Mouse (Mus musculus): ENCODE results near the gene Gtf3a. TPM values are rescaled to one million over a fixed set of nuclear protein-coding genes. Genes with fewer than 3 reads are reported as not detected.
A peak's percentile ranks its signal among the peaks of the same experiment; 100 is the strongest.
"Not testable (repeated sequence)": the region's sequence is repeated elsewhere in the genome, so short reads cannot be mapped to it uniquely, and the experiment has no call there.

Gene Gtf3a
- polyA plus RNA-seq, 1 experiment from 2014 or later, result 99.9 TPM

GRCm38 (mm10) chr5:146940219-146940618 is 8.2 kb upstream of the Gtf3a start:
- no peak overlapping the region for H3K27ac ChIP-seq
- H3K36me3 ChIP-seq, result no peaks in the 10 kb centered on the region
- ATAC-seq, result peak; percentile 52; the same call in 1 of the 2 replicates
- no peak overlapping the region for H3K4me2 ChIP-seq (replicated peaks)
- no peaks in the 10 kb centered on the region; the same call in 1 of the 2 replicates for H3K9me3 ChIP-seq
- H3K27me3 ChIP-seq, result no peaks in the 10 kb centered on the region
- no peak overlapping the region for H3K9ac ChIP-seq (replicated peaks)
- H3K4me1 ChIP-seq (replicated peaks), result no peaks in the 10 kb centered on the region
- WGBS, result 22% methylated on average over 7 of the region's 7 CpGs
- H3K4me3 ChIP-seq (replicated peaks), result no peak overlapping the region

GRCm38 (mm10) chr5:146941939-146942338 is 6.5 kb upstream of the Gtf3a start:
- not testable (repeated sequence) for H3K9ac ChIP-seq (replicated peaks); H3K4me3 ChIP-seq (replicated peaks); ATAC-seq; H3K4me1 ChIP-seq (replicated peaks); H3K36me3 ChIP-seq; H3K27me3 ChIP-seq; H3K4me2 ChIP-seq (replicated peaks); H3K27ac ChIP-seq; H3K9me3 ChIP-seq
- 13% methylated on average over 2 of the region's 2 CpGs for WGBS

DNA sequence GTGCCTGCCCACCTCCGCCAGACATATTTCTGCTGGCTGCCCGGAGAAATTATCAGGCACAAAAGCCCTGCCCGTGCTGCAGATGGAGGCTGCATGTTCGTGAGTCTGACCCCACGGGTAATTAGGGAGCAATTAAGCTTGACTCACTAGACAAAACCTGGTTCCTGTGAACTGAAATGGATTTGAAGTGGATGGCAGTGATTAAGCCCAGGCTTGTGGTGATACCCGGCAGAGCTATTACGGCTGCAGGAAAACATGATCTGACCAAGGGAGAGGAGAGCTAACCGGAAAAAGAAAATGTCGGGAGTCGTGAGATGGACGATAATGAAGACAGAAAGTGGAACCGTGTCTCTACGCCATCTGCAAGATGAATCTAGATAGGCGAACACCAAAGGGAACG is 5.5 kb upstream of the Gtf3a start:
- no peak overlapping the region for H3K9ac ChIP-seq (replicated peaks)
- no peak overlapping the region for H3K27ac ChIP-seq
- no peak overlapping the region for H3K4me2 ChIP-seq (replicated peaks)
- H3K27me3 ChIP-seq, result 0 out of 2 replicates have a peak, but pooled peaks cover 5% of the 10 kb centered on the region
- no peak for ATAC-seq
- no peaks in the 10 kb centered on the region for H3K4me1 ChIP-seq (replicated peaks)
- WGBS, result 80% methylated on average over 15 of the region's 15 CpGs
- H3K9me3 ChIP-seq, result no peaks in the 10 kb centered on the region; the same call in 1 of the 2 replicates
- H3K36me3 ChIP-seq, result no peaks in the 10 kb centered on the region
- no peak overlapping the region for H3K4me3 ChIP-seq (replicated peaks)

DNA sequence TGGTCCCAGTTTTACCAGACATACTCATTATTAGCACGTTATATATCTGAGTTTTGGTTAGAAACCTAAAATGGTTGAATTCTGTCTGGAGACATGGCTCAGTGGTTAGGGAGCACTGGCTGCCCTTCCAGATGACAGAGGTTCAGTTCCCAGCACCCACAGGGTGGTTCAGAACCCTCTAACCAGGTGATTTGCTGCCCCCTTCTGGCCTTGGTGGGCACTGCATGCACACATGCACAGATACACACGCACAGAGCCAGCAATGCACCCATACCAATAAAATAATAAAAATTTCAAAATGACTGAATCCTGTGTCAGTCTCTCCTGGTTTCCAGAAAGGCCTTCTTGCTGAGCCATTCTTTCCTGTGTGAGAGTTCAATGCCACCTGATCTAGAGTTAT is 3.9 kb upstream of the Gtf3a start:
- 97% methylated on average over 2 of the region's 2 CpGs for WGBS

DNA sequence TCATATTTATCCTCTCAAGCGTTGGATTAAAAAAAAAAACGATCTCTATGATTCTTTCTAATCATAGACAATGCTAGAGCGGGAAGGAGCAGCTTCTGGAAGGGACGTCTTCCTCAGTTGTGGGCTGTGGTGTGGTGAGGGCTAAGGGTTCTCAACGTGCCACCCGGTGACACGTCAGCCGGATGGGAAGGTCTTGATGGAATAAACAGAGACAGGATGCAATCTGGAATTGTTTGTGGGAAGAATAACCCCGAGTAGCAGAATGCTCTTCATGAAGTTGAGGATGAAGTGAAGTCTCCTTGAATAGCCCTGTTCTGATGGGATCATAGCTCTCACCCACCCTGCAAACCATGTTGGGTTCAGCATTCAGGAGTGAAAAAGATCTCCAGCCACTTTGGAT is 1.8 kb upstream of the Gtf3a start:
- Histone ChIP-seq H3K9me3 (no peaks in the 10 kb centered on the region; the same call in 1 of the 2 replicates), H3K9ac (replicated peaks) (no peak overlapping the region), H3K27ac (no peak overlapping the region), H3K4me1 (replicated peaks) (peaks cover 14% of the 10 kb centered on the region), H3K4me3 (replicated peaks) (no peak overlapping the region), H3K27me3 (0 out of 2 replicates have a peak, but pooled peaks cover 5% of the 10 kb centered on the region), H3K36me3 (peaks cover 10% of the 10 kb centered on the region), H3K4me2 (replicated peaks) (no peak overlapping the region)
- no peak for ATAC-seq
- 88% methylated on average over 9 of the region's 9 CpGs for WGBS

More for the DNA sequence above, 3.9 kb upstream of the Gtf3a start:
- Histone ChIP-seq H3K27ac (no peak overlapping the region), H3K9me3 (no peaks in the 10 kb centered on the region; the same call in 1 of the 2 replicates), H3K4me2 (replicated peaks) (no peak overlapping the region), H3K9ac (replicated peaks) (no peak overlapping the region), H3K4me1 (replicated peaks) (peaks cover 7% of the 10 kb centered on the region), H3K36me3 (no peaks in the 10 kb centered on the region), H3K27me3 (0 out of 2 replicates have a peak, but pooled peaks cover 5% of the 10 kb centered on the region), H3K4me3 (replicated peaks) (no peak overlapping the region)
- no peak for ATAC-seq

GRCm38 (mm10) chr5:146947497-146947896 is 960 bp upstream of the Gtf3a start:
- H3K36me3 ChIP-seq, result peaks cover 18% of the 10 kb centered on the region
- H3K9ac ChIP-seq (replicated peaks), result no peak overlapping the region
- H3K27ac ChIP-seq, result no peak overlapping the region
- ATAC-seq, result no peak
- H3K27me3 ChIP-seq, result 0 out of 2 replicates have a peak, but pooled peaks cover 5% of the 10 kb centered on the region
- no peaks in the 10 kb centered on the region; the same call in 1 of the 2 replicates for H3K9me3 ChIP-seq
- peak overlapping the region; percentile 94; the same call in 1 of the 2 replicates for H3K4me2 ChIP-seq (replicated peaks)
- no peak overlapping the region for H3K4me3 ChIP-seq (replicated peaks)
- 93% methylated on average over 6 of the region's 6 CpGs for WGBS
- peaks cover 14% of the 10 kb centered on the region for H3K4me1 ChIP-seq (replicated peaks)

GRCm38 (mm10) chr5:146948041-146948507 is 383 bp upstream of the Gtf3a start:
- H3K9me3 ChIP-seq, result no peaks in the 10 kb centered on the region; the same call in 1 of the 2 replicates
- peak overlapping the region; percentile 61; the same call in 1 of the 2 replicates for H3K27ac ChIP-seq
- 0 out of 2 replicates have a peak, but pooled peaks have one; percentile 5 for ATAC-seq
- WGBS, result 24% methylated on average over 10 of the region's 10 CpGs
- 0 out of 2 replicates have a peak, but pooled peaks cover 5% of the 10 kb centered on the region for H3K27me3 ChIP-seq
- H3K36me3 ChIP-seq, result peaks cover 24% of the 10 kb centered on the region
- peak overlapping the region; percentile 85 for H3K9ac ChIP-seq (replicated peaks)
- peak overlapping the region; percentile 81 for H3K4me3 ChIP-seq (replicated peaks)
- H3K4me1 ChIP-seq (replicated peaks), result peaks cover 14% of the 10 kb centered on the region
- H3K4me2 ChIP-seq (replicated peaks), result peak overlapping the region; percentile 94

- Histone ChIP-seq H3K9ac (replicated peaks) (no peak overlapping the region), H3K4me1 (replicated peaks) (peaks cover 7% of the 10 kb centered on the region), H3K36me3 (peaks cover 87% of the 10 kb centered on the region), H3K9me3 (no peaks in the 10 kb centered on the region), H3K4me3 (replicated peaks) (no peak overlapping the region), H3K27me3 (no peaks in the 10 kb centered on the region), H3K27ac (no peak overlapping the region), H3K4me2 (replicated peaks) (no peak overlapping the region)
- ATAC-seq, result no peak
- WGBS, result 92% methylated on average over 7 of the region's 7 CpGs
Observed at GRCm38 (mm10) chr5:146954576-146954975, 6.1 kb downstream of the Gtf3a start.

GRCm38 (mm10) chr5:146955651-146956050 is 7.2 kb downstream of the Gtf3a start:
- no peak overlapping the region for H3K4me3 ChIP-seq (replicated peaks)
- no peak overlapping the region for H3K9ac ChIP-seq (replicated peaks)
- no peak overlapping the region for H3K4me2 ChIP-seq (replicated peaks)
- no peaks in the 10 kb centered on the region for H3K4me1 ChIP-seq (replicated peaks)
- peaks cover 88% of the 10 kb centered on the region for H3K36me3 ChIP-seq
- no peak for ATAC-seq
- no peaks in the 10 kb centered on the region for H3K9me3 ChIP-seq
- no peaks in the 10 kb centered on the region for H3K27me3 ChIP-seq
- H3K27ac ChIP-seq, result no peak overlapping the region
- 82% methylated on average over 5 of the region's 5 CpGs for WGBS

- WGBS, result 91% methylated on average over 18 of the region's 18 CpGs
- no peak overlapping the region for H3K9ac ChIP-seq (replicated peaks)
- no peak overlapping the region for H3K27ac ChIP-seq
- H3K4me2 ChIP-seq (replicated peaks), result no peak overlapping the region
- H3K36me3 ChIP-seq, result peaks cover 82% of the 10 kb centered on the region
- H3K4me3 ChIP-seq (replicated peaks), result no peak overlapping the region
- H3K4me1 ChIP-seq (replicated peaks), result no peaks in the 10 kb centered on the region
- no peaks in the 10 kb centered on the region for H3K9me3 ChIP-seq
- no peaks in the 10 kb centered on the region for H3K27me3 ChIP-seq
- no peak for ATAC-seq
Observed at GRCm38 (mm10) chr5:146956678-146957077, 8.2 kb downstream of the Gtf3a start.

GRCm38 (mm10) chr5:146963118-146963936 is 14.9 kb downstream of the Gtf3a start, which contains the start of gene Mtif3:
Gene Mtif3, minus strand, starts transcription at chr5:146963800.
- peaks cover 18% of the 10 kb centered on the region for H3K36me3 ChIP-seq
- peaks cover 8% of the 10 kb centered on the region for H3K4me1 ChIP-seq (replicated peaks)
- H3K27ac ChIP-seq, result peak within 1 kb of the TSS; percentile 71
- peak within 1 kb of the TSS; percentile 90 for H3K4me3 ChIP-seq (replicated peaks)
- 2% methylated on average over 46 of the region's 46 CpGs for WGBS
- peak within 1 kb of the TSS; percentile 81 for H3K4me2 ChIP-seq (replicated peaks)
- H3K27me3 ChIP-seq, result no peaks in the 10 kb centered on the region
- H3K9ac ChIP-seq (replicated peaks), result peak within 1 kb of the TSS; percentile 83
- no peaks in the 10 kb centered on the region for H3K9me3 ChIP-seq
- ATAC-seq, result peak; percentile 90

GRCm38 (mm10) chr5:146963937-146964278 is 15.5 kb downstream of the Gtf3a start:
- 49% methylated on average over 8 of the region's 8 CpGs for WGBS
- no peak overlapping the region for H3K27ac ChIP-seq

More at GRCm38 (mm10) chr5:146963937-146964278, 15.5 kb downstream of the Gtf3a start:
- peak overlapping the region; percentile 32 for H3K9ac ChIP-seq (replicated peaks)
- peaks cover 12% of the 10 kb centered on the region for H3K36me3 ChIP-seq
- no peaks in the 10 kb centered on the region for H3K9me3 ChIP-seq
- H3K4me2 ChIP-seq (replicated peaks), result peak overlapping the region; percentile 81
- peaks cover 8% of the 10 kb centered on the region for H3K4me1 ChIP-seq (replicated peaks)
- peak overlapping the region; percentile 90 for H3K4me3 ChIP-seq (replicated peaks)
- H3K27me3 ChIP-seq, result no peaks in the 10 kb centered on the region
- peak; percentile 57 for ATAC-seq
